Mouse (Mus musculus): ENCODE results near the gene Rab6b. TPM values are rescaled to one million over a fixed set of nuclear protein-coding genes. Genes with fewer than 3 reads are reported as not detected.

Gene Rab6b
- polyA plus RNA-seq, 1 experiment, result 23.3 TPM

DNA sequence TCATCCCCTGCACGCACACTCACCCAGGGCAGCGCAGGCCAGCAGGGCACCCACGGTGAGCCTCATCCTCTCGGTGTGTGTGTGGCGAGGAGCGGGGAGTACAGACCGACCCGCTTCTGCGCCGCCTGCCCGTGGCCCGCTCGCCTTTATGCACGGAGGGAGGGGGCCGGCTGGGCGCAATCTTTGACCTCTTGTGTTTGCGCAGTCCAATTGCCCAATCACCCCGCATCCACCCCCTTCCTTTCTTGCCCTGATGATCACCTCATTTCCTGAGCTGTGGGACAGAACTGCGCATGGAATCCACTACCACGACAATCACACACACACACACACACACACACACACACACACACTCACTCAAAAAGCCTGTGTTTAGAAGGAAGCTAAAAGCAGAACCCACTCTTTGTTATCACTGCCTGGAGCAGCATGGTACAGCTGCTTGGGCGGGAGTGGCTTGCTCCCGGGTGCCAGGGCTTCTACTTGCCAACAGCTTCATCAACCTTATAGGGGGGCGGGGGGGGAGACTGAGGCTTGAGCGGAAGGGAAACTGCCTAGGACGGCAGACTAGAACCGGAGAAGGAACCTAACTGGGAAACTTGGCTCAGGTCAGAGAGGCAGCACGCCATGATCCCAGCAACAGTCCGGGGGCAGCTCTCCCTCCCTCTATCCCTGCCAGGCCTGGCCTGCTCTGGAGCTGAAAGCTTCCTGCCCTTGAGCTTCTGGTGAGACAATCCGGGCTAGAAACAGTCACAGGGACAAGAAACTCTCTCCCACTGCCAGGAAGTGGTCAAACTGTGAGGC, 118.8 kb downstream of the Rab6b start, which contains the start of the genes Gm20425 and Trf:
Gene Gm20425 (minus strand): TSS at position 157 of the 801 bp plus-strand sequence.
Gene Trf (minus strand): TSS at position 294 of the 801 bp plus-strand sequence.
- Histone ChIP-seq H3K9me3 (replicated peaks; ENCODE audit: control insufficient read depth, insufficient read depth, low read length, poor library complexity, severe bottlenecking) (no peaks in the 10 kb centered on the region), H3K4me3 (ENCODE audit: low read depth, low read length) (peak within 1 kb of the TSS; percentile 60), H3K4me1 (ENCODE audit: control insufficient read depth, insufficient read depth, low read length) (no peaks in the 10 kb centered on the region), H3K36me3 (ENCODE audit: control insufficient read depth, insufficient read depth, low read length, poor library complexity, severe bottlenecking) (no peaks in the 10 kb centered on the region), H3K27me3 (ENCODE audit: control insufficient read depth, insufficient read depth, low read length, poor library complexity, severe bottlenecking) (no peaks in the 10 kb centered on the region), H3K9ac (ENCODE audit: low read depth, poor library complexity, severe bottlenecking) (0 out of 2 replicates have a peak within 1 kb of the TSS, but pooled peaks have one; percentile 6), H3K27ac (ENCODE audit: insufficient read depth, low read length) (no peak within 1 kb of the TSS)
- TF ChIP-seq POLR2A (IDR thresholded peaks at IDR 0.05; ENCODE audit: insufficient read depth, low read length) (no peak), EP300 (IDR thresholded peaks at IDR 0.05; ENCODE audit: insufficient read depth, low read depth, low read length) (no peak), CTCF (IDR thresholded peaks at IDR 0.05; ENCODE audit: low read depth, low read length) (no peak)

DNA sequence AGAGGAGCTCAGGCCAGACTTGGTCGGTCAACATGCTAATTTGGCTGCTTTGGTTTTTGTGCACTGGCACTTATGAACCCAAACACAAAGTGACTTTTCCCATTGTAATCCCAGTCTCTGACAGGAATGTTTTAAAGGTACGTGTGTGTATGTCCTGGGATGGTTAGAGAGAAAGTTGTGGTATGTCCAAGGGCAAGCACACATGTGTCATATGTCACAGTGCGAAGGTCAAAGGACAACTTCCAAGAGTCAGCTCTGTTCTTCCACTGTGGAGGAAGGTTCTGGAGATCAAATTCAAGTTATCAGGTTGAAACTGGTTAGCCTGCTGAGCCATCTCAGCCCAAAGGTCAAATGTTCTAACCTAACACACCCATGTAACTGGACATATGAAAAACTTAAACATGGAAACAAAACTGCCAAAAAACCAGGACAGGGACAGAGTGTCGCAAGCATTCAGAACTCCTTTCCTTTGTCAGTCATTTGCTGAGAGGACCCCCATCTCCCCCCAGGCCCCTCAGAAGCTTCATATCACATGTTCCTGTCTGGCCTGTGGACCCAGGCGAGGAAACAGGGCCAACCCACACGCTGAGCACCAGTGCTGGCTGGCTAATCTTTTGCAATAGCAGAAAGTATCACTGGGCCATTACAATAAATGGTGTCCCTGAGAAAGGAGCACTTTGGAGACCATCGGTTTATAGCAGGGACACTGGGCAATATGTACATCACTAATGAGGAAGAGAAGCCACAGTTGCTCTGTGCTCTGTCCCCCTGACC, 120.8 kb downstream of the Rab6b start:
- Histone ChIP-seq H3K4me1 (ENCODE audit: control insufficient read depth, insufficient read depth, low read length) (no peaks in the 10 kb centered on the region), H3K27me3 (ENCODE audit: control insufficient read depth, insufficient read depth, low read length, poor library complexity, severe bottlenecking) (no peaks in the 10 kb centered on the region), H3K9me3 (replicated peaks; ENCODE audit: control insufficient read depth, insufficient read depth, low read length, poor library complexity, severe bottlenecking) (no peaks in the 10 kb centered on the region), H3K9ac (ENCODE audit: low read depth, poor library complexity, severe bottlenecking) (no peak overlapping the region), H3K27ac (ENCODE audit: insufficient read depth, low read length) (no peak overlapping the region), H3K4me3 (ENCODE audit: low read depth, low read length) (no peak overlapping the region), H3K36me3 (ENCODE audit: control insufficient read depth, insufficient read depth, low read length, poor library complexity, severe bottlenecking) (no peaks in the 10 kb centered on the region)
- no peak for TF ChIP-seq EP300 (IDR thresholded peaks at IDR 0.05; ENCODE audit: insufficient read depth, low read depth, low read length)
- TF ChIP-seq POLR2A (IDR thresholded peaks at IDR 0.05; ENCODE audit: insufficient read depth, low read length), result no peak
- TF ChIP-seq CTCF (IDR thresholded peaks at IDR 0.05; ENCODE audit: low read depth, low read length), result no peak

DNA sequence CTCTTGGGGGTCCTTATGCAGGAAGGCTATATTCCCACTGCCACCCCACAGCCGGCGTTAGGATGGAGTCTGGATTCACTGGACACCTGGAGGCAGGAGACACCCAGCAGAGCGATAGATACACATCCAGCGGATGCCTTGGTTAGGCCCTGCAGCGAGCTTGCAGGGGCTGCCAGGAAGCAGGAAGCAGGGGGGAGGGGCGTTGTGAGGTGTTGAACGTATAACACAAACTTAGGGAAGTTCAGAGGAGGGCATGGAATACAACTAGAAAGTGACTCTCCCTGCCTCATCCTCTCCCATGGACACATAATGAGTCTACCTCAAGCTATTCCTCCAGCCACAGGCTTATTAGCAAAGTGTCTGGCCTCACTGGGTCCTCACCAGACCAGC, 121.4 kb downstream of the Rab6b start:
- no peak overlapping the region for H3K27ac ChIP-seq (ENCODE audit: insufficient read depth, low read length)
- no peaks in the 10 kb centered on the region for H3K36me3 ChIP-seq (ENCODE audit: control insufficient read depth, insufficient read depth, low read length, poor library complexity, severe bottlenecking)
- no peaks in the 10 kb centered on the region; the same call in 1 of the 2 replicates for H3K9me3 ChIP-seq (replicated peaks; ENCODE audit: control insufficient read depth, insufficient read depth, low read length, poor library complexity, severe bottlenecking)
- H3K27me3 ChIP-seq (ENCODE audit: control insufficient read depth, insufficient read depth, low read length, poor library complexity, severe bottlenecking), result no peaks in the 10 kb centered on the region
- TF ChIP-seq CTCF (IDR thresholded peaks at IDR 0.05; ENCODE audit: low read depth, low read length) (no peak), EP300 (IDR thresholded peaks at IDR 0.05; ENCODE audit: insufficient read depth, low read depth, low read length) (no peak), POLR2A (IDR thresholded peaks at IDR 0.05; ENCODE audit: insufficient read depth, low read length) (no peak)
- H3K4me3 ChIP-seq (ENCODE audit: low read depth, low read length), result no peak overlapping the region
- no peak overlapping the region for H3K9ac ChIP-seq (ENCODE audit: low read depth, poor library complexity, severe bottlenecking)
- H3K4me1 ChIP-seq (ENCODE audit: control insufficient read depth, insufficient read depth, low read length), result no peaks in the 10 kb centered on the region

DNA sequence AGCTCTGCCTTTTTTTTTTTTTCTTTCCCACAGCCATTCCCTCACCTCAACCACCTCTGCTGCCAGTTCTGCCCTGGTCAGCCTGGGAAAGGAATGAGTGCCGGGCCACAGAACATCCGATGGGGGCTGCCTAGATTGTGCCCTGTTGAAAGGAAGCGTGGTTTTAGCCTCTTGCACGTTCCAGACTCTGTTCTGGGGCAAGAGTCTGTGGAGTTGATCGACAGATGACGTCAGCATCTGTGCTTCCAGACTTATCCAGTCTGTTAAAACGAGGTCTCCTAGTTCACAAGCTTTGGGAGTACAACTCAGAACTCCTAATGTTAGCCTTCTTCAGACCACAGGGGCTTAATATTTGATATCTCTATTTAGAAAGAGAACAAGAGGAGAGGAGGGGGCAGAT, 122.5 kb downstream of the Rab6b start:
- Histone ChIP-seq H3K36me3 (ENCODE audit: control insufficient read depth, insufficient read depth, low read length, poor library complexity, severe bottlenecking) (no peaks in the 10 kb centered on the region), H3K4me1 (ENCODE audit: control insufficient read depth, insufficient read depth, low read length) (no peaks in the 10 kb centered on the region), H3K9me3 (replicated peaks; ENCODE audit: control insufficient read depth, insufficient read depth, low read length, poor library complexity, severe bottlenecking) (no peaks in the 10 kb centered on the region; the same call in 1 of the 2 replicates), H3K9ac (ENCODE audit: low read depth, poor library complexity, severe bottlenecking) (no peak overlapping the region), H3K27me3 (ENCODE audit: control insufficient read depth, insufficient read depth, low read length, poor library complexity, severe bottlenecking) (no peaks in the 10 kb centered on the region), H3K4me3 (ENCODE audit: low read depth, low read length) (no peak overlapping the region), H3K27ac (ENCODE audit: insufficient read depth, low read length) (no peak overlapping the region)
- TF ChIP-seq POLR2A (IDR thresholded peaks at IDR 0.05; ENCODE audit: insufficient read depth, low read length) (no peak), CTCF (IDR thresholded peaks at IDR 0.05; ENCODE audit: low read depth, low read length) (no peak), EP300 (IDR thresholded peaks at IDR 0.05; ENCODE audit: insufficient read depth, low read depth, low read length) (no peak)

DNA sequence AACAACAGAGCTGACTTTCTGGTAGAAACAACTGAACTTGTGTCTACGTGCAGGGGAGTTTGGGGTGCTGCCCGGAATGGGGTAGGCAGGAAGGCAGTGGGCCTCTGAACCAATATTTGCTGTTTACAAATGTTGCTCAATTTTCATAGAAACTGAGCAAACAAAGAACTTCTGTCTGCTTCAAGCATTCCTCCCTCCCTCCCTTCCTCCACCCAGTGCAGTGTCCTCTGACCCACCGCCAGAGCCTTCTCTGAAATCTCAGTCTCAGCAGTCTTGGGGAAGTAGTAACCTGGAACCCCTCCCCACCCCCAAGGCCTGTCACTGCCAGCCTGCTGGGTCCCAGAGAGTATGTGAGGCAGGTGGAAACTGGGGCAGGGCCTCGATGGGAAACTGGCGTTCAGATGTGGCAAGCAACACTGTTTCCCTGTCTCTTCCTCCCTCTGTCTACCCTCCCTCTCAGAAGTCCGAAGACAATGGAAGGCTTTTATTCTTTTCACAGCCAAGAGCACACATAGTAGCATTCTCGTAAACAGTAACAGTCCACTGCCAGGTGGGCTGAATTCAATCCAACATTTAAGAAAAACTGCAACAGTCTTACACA, 123.1 kb downstream of the Rab6b start:
- Histone ChIP-seq H3K27ac (ENCODE audit: insufficient read depth, low read length) (no peak overlapping the region), H3K4me1 (ENCODE audit: control insufficient read depth, insufficient read depth, low read length) (no peaks in the 10 kb centered on the region), H3K9me3 (replicated peaks; ENCODE audit: control insufficient read depth, insufficient read depth, low read length, poor library complexity, severe bottlenecking) (no peaks in the 10 kb centered on the region; the same call in 1 of the 2 replicates), H3K36me3 (ENCODE audit: control insufficient read depth, insufficient read depth, low read length, poor library complexity, severe bottlenecking) (no peaks in the 10 kb centered on the region), H3K27me3 (ENCODE audit: control insufficient read depth, insufficient read depth, low read length, poor library complexity, severe bottlenecking) (no peaks in the 10 kb centered on the region), H3K9ac (ENCODE audit: low read depth, poor library complexity, severe bottlenecking) (no peak overlapping the region), H3K4me3 (ENCODE audit: low read depth, low read length) (no peak overlapping the region)
- no peak for TF ChIP-seq POLR2A (IDR thresholded peaks at IDR 0.05; ENCODE audit: insufficient read depth, low read length)
- TF ChIP-seq EP300 (IDR thresholded peaks at IDR 0.05; ENCODE audit: insufficient read depth, low read depth, low read length), result no peak
- no peak for TF ChIP-seq CTCF (IDR thresholded peaks at IDR 0.05; ENCODE audit: low read depth, low read length)

Other genes with a start within 250 kb of the Rab6b start
- 3.0 and 3.1 TPM in 2 replicates for gene Slco2a1, start 123.1 kb upstream of the Rab6b start, polyA plus RNA-seq (2011; ENCODE audit: insufficient read depth, insufficient read length, low read depth, missing spikeins)
- gene Srprb, start 90.3 kb downstream of the Rab6b start, polyA plus RNA-seq (2011; ENCODE audit: insufficient read depth, insufficient read length, low read depth, missing spikeins), result 26.4 and 26.8 TPM in 2 replicates
- gene Gm20425, start 118.5 kb downstream of the Rab6b start, polyA plus RNA-seq (2011; ENCODE audit: insufficient read depth, insufficient read length, low read depth, missing spikeins), result 0.73 and 1.3 TPM in 2 replicates
- 2.1 and 2.2 TPM in 2 replicates for gene Trf, start 118.7 kb downstream of the Rab6b start, polyA plus RNA-seq (2011; ENCODE audit: insufficient read depth, insufficient read length, low read depth, missing spikeins)
- 2.6 and 4.4 TPM in 2 replicates for gene 1300017J02Rik, start 193.3 kb downstream of the Rab6b start, polyA plus RNA-seq (2011; ENCODE audit: insufficient read depth, insufficient read length, low read depth, missing spikeins)
- gene Topbp1, start 193.4 kb downstream of the Rab6b start, polyA plus RNA-seq (2011; ENCODE audit: insufficient read depth, insufficient read length, low read depth, missing spikeins), result 163 and 200 TPM in 2 replicates